Mouse (Mus musculus): ENCODE measurements around the gene Slc22a1. TPM values are rescaled to one million over a fixed set of nuclear protein-coding genes. Genes with fewer than 3 reads are reported as not detected.

Slc22a1 gene
- not detected in 2 replicates for polyA plus RNA-seq (2015; fragmentation: Nextera tagmentation; extraction: Ambion mirVana)

GRCm38 (mm10) chr17:12675646-12676045 is at the start of gene Slc22a1:
Gene Slc22a1, minus strand, starts transcription at chr17:12675829.

Other genes starting within 250 kb of the Slc22a1 start
- 0.67 and 1.8 TPM in 2 replicates for gene Slc22a3, start 168.1 kb downstream of the Slc22a1 start, polyA plus RNA-seq (2015; fragmentation: Nextera tagmentation; extraction: Ambion mirVana)
- not detected in 2 replicates for gene Slc22a2, start 91.7 kb downstream of the Slc22a1 start, polyA plus RNA-seq (2015; fragmentation: Nextera tagmentation; extraction: Ambion mirVana)
- gene Igf2r, start 93.8 kb upstream of the Slc22a1 start, polyA plus RNA-seq (2015; fragmentation: Nextera tagmentation; extraction: Ambion mirVana), result 28.6 and 35.2 TPM in 2 replicates
- gene Mas1, start 192.3 kb upstream of the Slc22a1 start, polyA plus RNA-seq (2015; fragmentation: Nextera tagmentation; extraction: Ambion mirVana), result 0.62 and 0.89 TPM in 2 replicates
- 0.94 and 1.3 TPM in 2 replicates for gene Mrgprh, start 200.2 kb upstream of the Slc22a1 start, polyA plus RNA-seq (2015; fragmentation: Nextera tagmentation; extraction: Ambion mirVana)
- 0.24 and 0.65 TPM in 2 replicates for gene Pnldc1, start 234.4 kb upstream of the Slc22a1 start, polyA plus RNA-seq (2015; fragmentation: Nextera tagmentation; extraction: Ambion mirVana)
- gene Tcp1, start 239.9 kb upstream of the Slc22a1 start, polyA plus RNA-seq (2015; fragmentation: Nextera tagmentation; extraction: Ambion mirVana), result 256 and 272 TPM in 2 replicates
- gene Mrpl18, start 240.5 kb upstream of the Slc22a1 start, polyA plus RNA-seq (2015; fragmentation: Nextera tagmentation; extraction: Ambion mirVana), result 169 and 177 TPM in 2 replicates